Mouse (Mus musculus): ENCODE results near the gene Dnajc27.

DNA sequence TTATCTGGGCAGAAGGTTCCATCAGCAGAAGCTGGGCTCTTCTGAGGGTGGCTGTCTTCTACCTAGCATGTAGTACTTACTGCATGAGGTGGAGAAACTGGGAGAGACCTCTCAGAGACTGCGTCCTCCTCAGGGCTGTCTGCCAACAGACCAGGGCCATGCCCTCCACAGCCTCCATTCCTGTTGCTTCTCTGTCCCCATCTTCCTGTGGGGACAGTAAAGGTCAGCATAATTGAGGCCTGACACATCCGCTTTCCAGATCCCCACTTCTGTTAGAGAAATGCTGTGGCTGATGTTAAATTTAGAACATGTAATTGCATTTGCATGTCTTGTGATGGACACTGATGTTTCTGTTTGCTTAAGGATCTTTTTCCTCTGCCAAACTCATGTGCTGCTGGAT is 68.6 kb downstream of the Dnajc27 start:
- TF ChIP-seq CTCF (IDR thresholded peaks at IDR 0.05; ENCODE audit: low read depth) (no peak), EP300 (IDR thresholded peaks at IDR 0.05; ENCODE audit: low read depth) (no peak)

Data from liver, embryonic 14.5 days (tissue).